In the genomic region with DNA sequence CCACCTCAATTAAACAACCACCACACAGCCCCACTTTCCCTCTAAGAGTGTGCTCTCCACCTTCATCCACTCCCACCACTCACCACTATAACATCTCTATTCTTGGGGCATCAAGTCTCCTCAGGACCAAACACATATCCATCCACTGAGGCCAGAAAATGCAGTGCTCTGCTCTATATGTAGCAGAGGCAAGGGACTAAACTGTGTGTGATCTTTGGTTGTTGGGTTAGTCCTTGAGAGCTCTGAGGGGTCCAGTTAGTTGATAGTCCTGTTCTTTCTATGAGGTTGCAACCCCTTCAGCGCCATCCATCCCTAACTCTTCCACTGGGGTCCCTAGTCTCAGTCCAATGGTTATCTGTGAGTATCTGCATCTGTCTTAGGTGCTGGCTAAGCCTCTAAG, we compare ENCODE assay signal across 9 mouse cellular contexts. TPM values are rescaled to one million over a fixed set of nuclear protein-coding genes. Genes with fewer than 3 reads are reported as not detected.
A peak's percentile ranks its signal among the peaks of the same experiment; 100 is the strongest.
DNase-seq lines count a peak whose midpoint lies in the region; ATAC-seq and TF ChIP-seq lines count a peak whose summit lies in the region.
"Had no signal": no experiment of that assay in that cellular context is flagged by ENCODE, and none has a peak within 500 bp of the region (broad histone marks: within the 10 kb centered on the region; RNA-seq: fewer than 3 reads in every experiment).

No protein-coding gene starts in this region.

- peak; percentile 76 for ATAC-seq in forebrain, embryonic 15.5 days (replicated peaks)
- ATAC-seq in limb, embryonic 12.5 days (ENCODE audit: insufficient number of reproducible peaks, insufficient read depth, low FRiP score, low TSS enrichment, low read depth): peak; percentile 77; the same call in 1 of the 2 replicates

- no peak for TF ChIP-seq POLR2A in brain, embryonic 14.5 days (IDR thresholded peaks at IDR 0.05; ENCODE audit: borderline replicate concordance, extremely low read depth, insufficient read depth, insufficient read length, poor library complexity, severe bottlenecking)

- no peak overlapping the region for H3K27ac ChIP-seq in forebrain, embryonic 15.5 days (replicated peaks)
- no peak overlapping the region for H3K27ac ChIP-seq in limb, embryonic 12.5 days

- H3K9ac ChIP-seq in forebrain, embryonic 15.5 days (replicated peaks): no peak overlapping the region
- H3K9ac ChIP-seq in limb, embryonic 12.5 days (replicated peaks): no peak overlapping the region

- TF ChIP-seq CTCF in brain, embryonic 14.5 days (IDR thresholded peaks at IDR 0.05; ENCODE audit: borderline replicate concordance, extremely low read depth, insufficient read depth, insufficient read length): no peak

- no peaks in the 10 kb centered on the region for H3K36me3 ChIP-seq in forebrain, embryonic 15.5 days
- H3K36me3 ChIP-seq in limb, embryonic 12.5 days: no peaks in the 10 kb centered on the region

- no peak overlapping the region for H3K4me2 ChIP-seq in forebrain, embryonic 15.5 days (replicated peaks)
- no peak overlapping the region for H3K4me2 ChIP-seq in limb, embryonic 12.5 days

- H3K27me3 ChIP-seq in forebrain, embryonic 15.5 days: no peaks in the 10 kb centered on the region
- H3K27me3 ChIP-seq in limb, embryonic 12.5 days: no peaks in the 10 kb centered on the region
- H3K27me3 ChIP-seq: megakaryocyte, embryonic 14.5 days had no signal

- H3K9me3 ChIP-seq in forebrain, embryonic 15.5 days: no peaks in the 10 kb centered on the region
- no peaks in the 10 kb centered on the region for H3K9me3 ChIP-seq in limb, embryonic 12.5 days
- H3K9me3 ChIP-seq: megakaryocyte, embryonic 14.5 days had no signal

- peak; percentile 2 for DNase-seq in kidney, postnatal 14 days
- DNase-seq in kidney, postnatal 10 days: no peak
- DNase-seq in brain, embryonic 14.5 days (ENCODE audit: low read depth): peak; percentile 18
- peak; percentile 20 for DNase-seq in neural tube, embryonic 10.5 days (ENCODE audit: extremely low spot score, low spot score)
- DNase-seq in layer of hippocampus, adult 9-10 months (ENCODE audit: low spot score): no peak
- no peak for DNase-seq in layer of hippocampus, postnatal 10 days (ENCODE audit: low spot score in 2 of 2)

- no peaks in the 10 kb centered on the region for H3K4me1 ChIP-seq in forebrain, embryonic 15.5 days
- H3K4me1 ChIP-seq in limb, embryonic 12.5 days (replicated peaks): no peaks in the 10 kb centered on the region
- H3K4me1 ChIP-seq: megakaryocyte, embryonic 14.5 days had no signal

- 73% methylated on average over 1 of the region's 1 CpGs for WGBS in forebrain, embryonic 15.5 days
- 66% methylated on average over 1 of the region's 1 CpGs for WGBS in limb, embryonic 12.5 days

- H3K4me3 ChIP-seq in forebrain, embryonic 15.5 days: no peak overlapping the region
- no peak overlapping the region for H3K4me3 ChIP-seq in limb, embryonic 12.5 days (replicated peaks)
- H3K4me3 ChIP-seq: megakaryocyte, embryonic 14.5 days had no signal

RNA-seq across cellular contexts. Expression of gene 4931408C20Rik, which starts 0.7 kb away (rescaled TPM):
- polyA plus RNA-seq in brain, embryonic 14.5 days (2012; rRNA removed): not detected in 2 replicates
- polyA plus RNA-seq in forebrain, embryonic 15.5 days (2015; fragmentation: Nextera tagmentation; extraction: Ambion mirVana): not detected in 2 replicates
- polyA plus RNA-seq in limb, embryonic 12.5 days (2016; fragmentation: Nextera tagmentation; extraction: Ambion mirVana): not detected in 2 replicates
- total RNA-seq in layer of hippocampus, postnatal 10 days (2021): not detected

Comparison
In these comparisons a context has a peak if more than half of its experiments do, and no peak if none do; other contexts are left out.
1. DNase-seq: peak in kidney, postnatal 14 days (single experiment), brain, embryonic 14.5 days (single experiment) and neural tube, embryonic 10.5 days (single experiment); none in kidney, postnatal 10 days (single experiment), layer of hippocampus, adult 9-10 months (single experiment) and layer of hippocampus, postnatal 10 days (0 of 2).